Comparison of ENCODE assay signal across 8 mouse cellular contexts in the genomic region with DNA sequence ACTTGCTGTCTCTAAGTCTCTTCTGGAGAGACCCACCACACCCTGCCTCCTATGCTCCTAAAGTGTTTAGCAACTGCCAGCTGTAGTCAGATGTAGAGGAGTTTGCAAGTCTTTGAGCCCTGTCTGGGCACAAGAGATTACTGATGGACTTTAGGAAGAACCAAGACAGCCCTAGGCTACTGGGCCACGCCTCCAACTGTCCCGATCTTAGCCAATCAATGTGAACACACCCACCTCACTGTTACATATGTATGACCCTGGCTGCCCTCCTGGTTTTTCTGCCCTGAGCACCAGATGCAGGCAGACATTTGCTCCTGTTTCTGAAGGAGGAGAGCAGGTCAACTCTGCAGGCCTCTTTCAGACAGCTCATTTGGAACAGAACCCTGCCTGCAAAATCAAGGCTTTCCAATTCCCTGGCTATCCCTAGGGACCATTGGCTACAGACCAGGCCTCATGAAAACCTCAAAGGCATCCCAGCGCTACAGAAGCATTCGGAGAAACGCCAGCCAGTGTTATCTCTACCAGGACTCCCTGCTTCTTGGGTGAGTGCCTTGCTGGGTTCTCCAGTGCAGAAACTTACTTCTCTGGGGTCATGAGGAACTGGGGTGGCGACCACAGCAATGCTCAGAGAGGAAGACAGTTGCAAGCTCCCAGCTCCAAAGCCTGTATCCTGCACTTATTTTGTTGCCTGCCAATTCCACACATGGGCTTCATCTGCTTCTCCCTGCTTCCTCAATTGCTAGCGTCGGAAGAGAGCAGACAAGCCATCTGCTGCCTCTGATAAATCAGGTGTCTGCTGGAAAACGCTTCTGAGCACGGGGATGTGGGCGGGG. TPM values are rescaled to one million over a fixed set of nuclear protein-coding genes. Genes with fewer than 3 reads are reported as not detected.
A peak's percentile ranks its signal among the peaks of the same experiment; 100 is the strongest.
DNase-seq lines count a peak whose midpoint lies in the region; ATAC-seq lines count a peak whose summit lies in the region.

A gene (plus strand): TSS at position 289 of the 833 bp plus-strand sequence.

- no peak within 1 kb of the TSS for H3K4me3 ChIP-seq in midbrain, embryonic 11.5 days (ENCODE audit: low read depth, low read length)

- peak; percentile 92 for ATAC-seq in erythroid progenitor cell, adult 5-6 weeks (replicated peaks; ENCODE audit: low FRiP score, poor library complexity, severe bottlenecking)
- peak; percentile 69 for ATAC-seq in midbrain, embryonic 11.5 days (ENCODE audit: low FRiP score)

- no peaks in the 10 kb centered on the region for H3K36me3 ChIP-seq in midbrain, embryonic 11.5 days (ENCODE audit: control insufficient read depth, insufficient read depth, low read length)

- no peaks in the 10 kb centered on the region for H3K9me3 ChIP-seq in midbrain, embryonic 11.5 days (ENCODE audit: control insufficient read depth, low read length)

- no peaks in the 10 kb centered on the region for H3K4me1 ChIP-seq in midbrain, embryonic 11.5 days (ENCODE audit: control insufficient read depth, insufficient read depth, low read length)

- intact Hi-C loops in heart, postnatal 25 days (cut with DNase I): no loop called here

- no peaks in the 10 kb centered on the region for H3K27me3 ChIP-seq in midbrain, embryonic 11.5 days (ENCODE audit: control insufficient read depth, insufficient read depth, low read length)

- no peak within 1 kb of the TSS for H3K4me2 ChIP-seq in midbrain, embryonic 11.5 days

- DNase-seq in adrenal gland, adult (ENCODE audit: inconsistent age in 2 of 2, low spot score in 1 of 2): peak; percentile 9 to 53
- DNase-seq in adrenal gland, adult 8-10 months: no peak
- peak; percentile 54 for DNase-seq in adrenal gland, postnatal 14 days
- peak; percentile 35 for DNase-seq in heart, postnatal 25 days (ENCODE audit: low spot score)
- DNase-seq in layer of hippocampus, postnatal 14 days (ENCODE audit: low spot score in 2 of 2): peak; percentile 49 to 74
- DNase-seq in midbrain, embryonic 11.5 days (ENCODE audit: low spot score, missing footprints): peak; percentile 78
- DNase-seq in testis, postnatal 10 days (ENCODE audit: low spot score): peak; percentile 68

- no peak within 1 kb of the TSS for H3K9ac ChIP-seq in midbrain, embryonic 11.5 days (ENCODE audit: low read length)

- no peak within 1 kb of the TSS for H3K27ac ChIP-seq in midbrain, embryonic 11.5 days (ENCODE audit: low read depth, low read length)

- 63% methylated on average over 11 of the region's 11 CpGs for WGBS in midbrain, embryonic 11.5 days

RNA-seq across cellular contexts. Expression of the gene that starts here (rescaled TPM):
- under 1 TPM; 0.07 to 0.31 (median 0.14) TPM for total RNA-seq in adrenal gland, adult 8-10 months (2022)
- total RNA-seq in adrenal gland, postnatal 14 days (2021): 0.30 and 0.90 TPM in 2 replicates
- 0.42 and 0.72 TPM in 2 replicates for total RNA-seq in erythroid progenitor cell, adult 5-6 weeks (2015; ENCODE audit: low replicate concordance)
- total RNA-seq in erythroid progenitor cell, adult 5-6 weeks (2017; ENCODE audit: low replicate concordance): 1.2 and 1.7 TPM in 2 replicates
- total RNA-seq in heart, postnatal 25 days (2021): under 1 TPM; 0.11 to 0.13 TPM
- under 1 TPM; 0.17 to 0.41 TPM for total RNA-seq in layer of hippocampus, postnatal 14 days (2021)
- 0.72 and 0.86 TPM in 2 replicates for polyA plus RNA-seq in midbrain, embryonic 11.5 days (2014; fragmentation: Nextera tagmentation; extraction: Ambion mirVana)

Comparison
In these comparisons a context has a peak if more than half of its experiments do, and no peak if none do; other contexts are left out.
1. Peak in DNase-seq in adrenal gland, postnatal 14 days; RNA of the gene not detected or under 1 TPM.
2. Peak in DNase-seq in heart, postnatal 25 days; RNA of the gene not detected or under 1 TPM.
3. Peak in DNase-seq in layer of hippocampus, postnatal 14 days; RNA of the gene not detected or under 1 TPM.
4. Peak in DNase-seq and ATAC-seq in midbrain, embryonic 11.5 days; RNA of the gene not detected or under 1 TPM.